8 mouse cellular contexts compared by ENCODE assay signal in genomic region chr13:112259398-112259797, GRCm38 (mm10). TPM values are rescaled to one million over a fixed set of nuclear protein-coding genes. Genes with fewer than 3 reads are reported as not detected.
DNase-seq lines count a peak whose midpoint lies in the region; ATAC-seq and TF ChIP-seq lines count a peak whose summit lies in the region.

No protein-coding gene starts in this region.

- H3K4me2 ChIP-seq in embryonic facial prominence, embryonic 15.5 days (replicated peaks): no peak overlapping the region
- no peak overlapping the region for H3K4me2 ChIP-seq in heart, embryonic 16.5 days (ENCODE audit: low read depth, low read length)
- no peak overlapping the region for H3K4me2 ChIP-seq in liver, embryonic 13.5 days
- no peak overlapping the region for H3K4me2 ChIP-seq in neural tube, embryonic 12.5 days (replicated peaks)
- H3K4me2 ChIP-seq in stomach, embryonic 15.5 days: no peak overlapping the region

- WGBS in embryonic facial prominence, embryonic 15.5 days: 20% methylated on average over 2 of the region's 2 CpGs
- 26% methylated on average over 2 of the region's 2 CpGs for WGBS in heart, embryonic 16.5 days
- WGBS in liver, embryonic 13.5 days (ENCODE audit: insufficient replicate concordance): 29% methylated on average over 2 of the region's 2 CpGs
- WGBS in neural tube, embryonic 12.5 days: 58% methylated on average over 2 of the region's 2 CpGs
- 34% methylated on average over 2 of the region's 2 CpGs for WGBS in stomach, embryonic 15.5 days

- no peak overlapping the region for H3K27ac ChIP-seq in bone marrow macrophage, adult 2 months (ENCODE audit: insufficient read depth, low read depth, low read length)
- H3K27ac ChIP-seq in embryonic facial prominence, embryonic 15.5 days (replicated peaks): no peak overlapping the region
- no peak overlapping the region for H3K27ac ChIP-seq in heart, embryonic 16.5 days (ENCODE audit: low read length)
- H3K27ac ChIP-seq in liver, embryonic 13.5 days: no peak overlapping the region
- no peak overlapping the region for H3K27ac ChIP-seq in neural tube, embryonic 12.5 days
- no peak overlapping the region for H3K27ac ChIP-seq in stomach, embryonic 15.5 days

- no peak overlapping the region for H3K4me3 ChIP-seq in bone marrow macrophage, adult 2 months (ENCODE audit: insufficient read depth, low read length)
- H3K4me3 ChIP-seq in embryonic facial prominence, embryonic 15.5 days (replicated peaks): no peak overlapping the region
- H3K4me3 ChIP-seq in heart, embryonic 16.5 days (ENCODE audit: low read length): no peak overlapping the region
- H3K4me3 ChIP-seq in liver, embryonic 13.5 days (replicated peaks): no peak overlapping the region
- no peak overlapping the region for H3K4me3 ChIP-seq in neural tube, embryonic 12.5 days
- no peak overlapping the region for H3K4me3 ChIP-seq in stomach, embryonic 15.5 days (replicated peaks)

- TF ChIP-seq CTCF in bone marrow macrophage, adult 2 months (IDR thresholded peaks at IDR 0.05; ENCODE audit: low read depth, low read length): peak; percentile 75

- peak; percentile 60 for DNase-seq in CD4-positive helper T cell, adult 2 months (ENCODE audit: low read depth, low spot score)
- peak; percentile 80 for DNase-seq in kidney, postnatal 14 days
- DNase-seq in liver, embryonic 13.5 days: peak; percentile 27

- H3K9me3 ChIP-seq in embryonic facial prominence, embryonic 15.5 days (replicated peaks): no peaks in the 10 kb centered on the region
- no peaks in the 10 kb centered on the region for H3K9me3 ChIP-seq in heart, embryonic 16.5 days (replicated peaks; ENCODE audit: control insufficient read depth, low read length)
- no peaks in the 10 kb centered on the region for H3K9me3 ChIP-seq in liver, embryonic 13.5 days (replicated peaks)
- H3K9me3 ChIP-seq in neural tube, embryonic 12.5 days: no peaks in the 10 kb centered on the region
- no peaks in the 10 kb centered on the region for H3K9me3 ChIP-seq in stomach, embryonic 15.5 days

- no peak for TF ChIP-seq POLR2A in bone marrow macrophage, adult 2 months (IDR thresholded peaks at IDR 0.05; ENCODE audit: borderline replicate concordance, low read depth, low read length)

- ATAC-seq in embryonic facial prominence, embryonic 15.5 days (ENCODE audit: insufficient number of reproducible peaks, low FRiP score, low TSS enrichment, low read depth): peak; percentile 73; the same call in 1 of the 2 replicates
- ATAC-seq in heart, embryonic 16.5 days (replicated peaks; ENCODE audit: extremely low read depth, insufficient read depth, low FRiP score): peak; percentile 82
- 0 out of 2 replicates have a peak, but pooled peaks have one; percentile 65 for ATAC-seq in liver, embryonic 13.5 days (ENCODE audit: low read depth)
- peak; percentile 85; the same call in 1 of the 2 replicates for ATAC-seq in neural tube, embryonic 12.5 days (ENCODE audit: low FRiP score, low read depth)
- ATAC-seq in stomach, embryonic 15.5 days (ENCODE audit: insufficient read depth, low FRiP score, low read depth): peak; percentile 77

- 0 out of 2 replicates have a peak, but pooled peaks cover 4% of the 10 kb centered on the region for H3K27me3 ChIP-seq in embryonic facial prominence, embryonic 15.5 days
- no peaks in the 10 kb centered on the region for H3K27me3 ChIP-seq in heart, embryonic 16.5 days (ENCODE audit: control insufficient read depth, insufficient read depth, low read length)
- no peaks in the 10 kb centered on the region for H3K27me3 ChIP-seq in liver, embryonic 13.5 days
- no peaks in the 10 kb centered on the region for H3K27me3 ChIP-seq in neural tube, embryonic 12.5 days (replicated peaks)
- no peaks in the 10 kb centered on the region for H3K27me3 ChIP-seq in stomach, embryonic 15.5 days (replicated peaks)

- no peak overlapping the region for H3K9ac ChIP-seq in embryonic facial prominence, embryonic 15.5 days
- no peak overlapping the region for H3K9ac ChIP-seq in heart, embryonic 16.5 days (ENCODE audit: low read length)
- no peak overlapping the region for H3K9ac ChIP-seq in liver, embryonic 13.5 days
- H3K9ac ChIP-seq in neural tube, embryonic 12.5 days: no peak overlapping the region
- H3K9ac ChIP-seq in stomach, embryonic 15.5 days: no peak overlapping the region

- H3K36me3 ChIP-seq in embryonic facial prominence, embryonic 15.5 days: no peaks in the 10 kb centered on the region
- H3K36me3 ChIP-seq in heart, embryonic 16.5 days (ENCODE audit: control insufficient read depth, insufficient read depth): no peaks in the 10 kb centered on the region
- no peaks in the 10 kb centered on the region for H3K36me3 ChIP-seq in liver, embryonic 13.5 days
- no peaks in the 10 kb centered on the region for H3K36me3 ChIP-seq in neural tube, embryonic 12.5 days
- H3K36me3 ChIP-seq in stomach, embryonic 15.5 days: no peaks in the 10 kb centered on the region

- peaks cover 15% of the 10 kb centered on the region for H3K4me1 ChIP-seq in bone marrow macrophage, adult 2 months (ENCODE audit: control insufficient read depth, insufficient read depth, low read length)
- no peaks in the 10 kb centered on the region for H3K4me1 ChIP-seq in embryonic facial prominence, embryonic 15.5 days
- H3K4me1 ChIP-seq in heart, embryonic 16.5 days (ENCODE audit: control insufficient read depth, insufficient read depth, low read length): no peaks in the 10 kb centered on the region; the same call in 1 of the 2 replicates
- 0 out of 2 replicates have a peak, but pooled peaks cover 7% of the 10 kb centered on the region for H3K4me1 ChIP-seq in liver, embryonic 13.5 days (replicated peaks)
- no peaks in the 10 kb centered on the region for H3K4me1 ChIP-seq in neural tube, embryonic 12.5 days
- H3K4me1 ChIP-seq in stomach, embryonic 15.5 days: no peaks in the 10 kb centered on the region

RNA-seq across cellular contexts. Expression of gene Ankrd55, which starts 28.9 kb away (rescaled TPM):
- polyA plus RNA-seq in bone marrow macrophage, adult 2 months (2012; ENCODE audit: insufficient read depth, insufficient read length, missing spikeins): 3.0 and 3.2 TPM in 2 replicates
- polyA plus RNA-seq in embryonic facial prominence, embryonic 15.5 days (2015; fragmentation: Nextera tagmentation; extraction: Ambion mirVana): 0.81 and 1.1 TPM in 2 replicates
- polyA plus RNA-seq in heart, embryonic 16.5 days (2015; fragmentation: Nextera tagmentation; extraction: Ambion mirVana): 0.15 and 0.32 TPM in 2 replicates
- 0.09 and 0.17 TPM in 2 replicates for polyA plus RNA-seq in liver, embryonic 13.5 days (2015; fragmentation: Nextera tagmentation; extraction: Ambion mirVana)
- polyA plus RNA-seq in neural tube, embryonic 12.5 days (2016; fragmentation: Nextera tagmentation; extraction: Ambion mirVana): 3.5 and 3.8 TPM in 2 replicates
- polyA plus RNA-seq in stomach, embryonic 15.5 days (2015; fragmentation: Nextera tagmentation; extraction: Ambion mirVana): 0.24 and 0.37 TPM in 2 replicates

Comparison
In these comparisons a context has a peak if more than half of its experiments do, and no peak if none do; other contexts are left out.
1. DNase-seq: peak in every context shown above with its lines; median percentile 80 in kidney, postnatal 14 days; 60 in CD4-positive helper T cell, adult 2 months; 27 in liver, embryonic 13.5 days.